Mouse (Mus musculus): ENCODE data around the gene Cep152.
A peak's percentile ranks its signal among the peaks of the same experiment; 100 is the strongest.

Cep152 gene

DNA sequence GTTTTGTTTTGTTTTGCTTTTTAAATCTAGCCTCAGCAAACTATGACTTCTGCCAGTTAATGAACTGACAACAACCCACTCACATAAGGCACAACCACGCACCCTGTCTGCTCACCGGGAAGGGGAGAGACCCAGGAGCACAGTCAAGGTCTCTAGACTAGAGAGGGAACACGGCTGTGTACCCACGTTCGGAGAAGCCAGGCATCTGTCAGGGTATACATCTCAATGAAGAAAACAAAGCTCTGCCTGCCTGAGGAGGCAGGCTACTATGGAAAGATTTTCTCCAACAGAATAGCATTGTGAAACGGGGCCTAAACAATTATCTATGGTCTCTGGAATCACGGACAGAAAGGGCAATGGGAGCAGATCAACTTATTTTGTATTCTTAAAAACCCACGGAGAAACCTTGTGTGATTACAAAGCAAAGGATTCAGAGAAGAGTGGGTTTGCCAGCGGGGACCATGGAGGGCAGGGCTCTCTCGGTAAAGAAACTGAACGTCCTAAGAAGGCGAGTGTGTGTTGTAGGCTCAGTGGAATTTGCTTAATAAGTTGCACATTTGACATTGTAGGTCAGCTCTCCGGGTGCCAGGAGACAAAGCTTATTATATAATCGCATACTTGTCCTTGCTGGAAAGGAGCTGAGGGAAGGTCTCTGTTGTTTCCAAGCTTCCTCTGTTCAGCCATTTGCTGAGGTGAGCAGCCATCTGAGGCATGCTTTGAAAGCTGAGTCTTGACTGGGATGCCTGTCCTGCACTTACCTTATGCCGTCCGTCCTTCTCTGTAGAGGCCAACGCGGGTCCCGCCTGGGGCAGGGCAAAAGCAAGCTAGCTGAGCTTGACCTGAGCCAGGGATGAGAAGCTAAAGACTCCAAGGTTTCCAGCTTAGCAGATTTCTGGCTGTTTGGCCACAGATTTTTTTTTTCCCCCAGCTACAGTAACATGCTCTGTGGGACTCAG is 66.0 kb downstream of the Cep152 start:
- DNase-seq (ENCODE audit: low read depth, low spot score): no peak

DNA sequence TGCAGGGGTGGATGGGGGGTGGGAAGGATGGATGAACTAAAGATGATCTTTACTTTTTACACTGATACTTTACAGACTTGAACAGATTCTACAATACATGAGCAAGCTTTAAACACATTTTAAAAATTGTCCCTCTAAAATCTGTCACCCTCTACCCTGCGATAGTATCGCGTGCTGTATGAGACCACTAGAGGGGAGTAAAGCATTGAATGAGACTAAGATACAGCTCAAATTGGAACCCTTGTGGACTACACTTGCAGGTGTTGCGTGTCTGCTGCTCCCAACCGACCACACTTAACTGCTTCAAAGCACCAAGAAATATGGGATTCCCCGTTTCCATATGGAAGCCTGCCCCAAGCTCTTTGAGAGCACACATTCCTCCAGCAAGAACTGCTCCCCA is 69.1 kb downstream of the Cep152 start:
- peak; percentile 53 for DNase-seq (ENCODE audit: low read depth, low spot score)

DNA sequence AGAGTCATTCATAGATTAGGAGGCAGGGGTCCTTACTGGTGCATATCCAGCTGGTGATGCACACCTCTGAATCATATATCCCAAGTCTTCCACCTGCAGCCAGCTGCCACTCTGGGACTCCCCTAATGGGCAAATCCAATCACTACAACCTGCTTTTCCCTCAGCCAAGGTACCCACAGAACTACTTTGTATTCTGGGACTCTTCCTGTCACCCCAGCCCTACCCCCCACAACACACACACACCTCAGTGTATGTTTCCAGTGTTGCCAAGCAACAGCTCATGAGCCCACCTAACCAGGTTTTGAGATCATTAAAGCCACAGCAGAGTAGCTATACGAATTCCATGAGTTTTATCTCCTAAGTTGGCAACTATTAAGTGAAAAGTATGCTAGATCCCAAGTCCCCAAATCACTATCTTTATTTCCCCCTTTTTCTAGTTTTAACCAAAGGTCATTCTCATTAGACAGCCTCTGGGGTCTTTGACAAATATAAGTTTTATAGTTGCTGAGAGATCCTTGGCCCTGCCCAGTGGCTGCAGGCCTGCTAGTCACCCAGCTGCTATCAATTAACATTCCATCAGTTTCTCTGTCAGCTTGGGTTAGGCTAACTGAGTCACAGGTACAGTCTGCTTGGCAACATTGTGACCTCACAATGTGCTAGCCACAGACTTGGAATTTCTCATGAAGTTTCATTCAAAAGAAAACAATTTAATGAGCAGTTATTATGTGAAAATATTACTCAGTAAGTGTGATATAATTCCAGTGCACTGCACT is 75.9 kb downstream of the Cep152 start:
- no peak for DNase-seq (ENCODE audit: low read depth, low spot score)

DNA sequence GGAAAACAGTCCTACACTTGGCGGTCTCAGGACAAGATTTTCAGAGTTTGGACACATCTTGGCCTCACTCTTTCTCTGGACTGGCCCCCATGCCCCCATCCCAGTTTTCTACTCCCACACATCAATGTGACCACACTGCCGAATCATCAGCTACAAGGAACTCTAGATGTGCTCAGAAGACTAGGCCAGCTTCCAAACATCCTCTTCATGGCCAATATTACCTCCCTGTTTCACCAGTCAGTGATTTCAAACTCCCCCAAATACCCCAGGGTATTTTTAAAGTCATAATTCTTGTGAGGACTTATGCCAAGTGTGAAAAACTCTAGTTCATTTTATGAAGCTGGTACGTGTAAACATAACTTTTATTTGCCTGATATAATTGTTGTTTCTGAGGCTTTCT is 79.9 kb downstream of the Cep152 start:
- DNase-seq (ENCODE audit: low read depth, low spot score): no peak

DNA sequence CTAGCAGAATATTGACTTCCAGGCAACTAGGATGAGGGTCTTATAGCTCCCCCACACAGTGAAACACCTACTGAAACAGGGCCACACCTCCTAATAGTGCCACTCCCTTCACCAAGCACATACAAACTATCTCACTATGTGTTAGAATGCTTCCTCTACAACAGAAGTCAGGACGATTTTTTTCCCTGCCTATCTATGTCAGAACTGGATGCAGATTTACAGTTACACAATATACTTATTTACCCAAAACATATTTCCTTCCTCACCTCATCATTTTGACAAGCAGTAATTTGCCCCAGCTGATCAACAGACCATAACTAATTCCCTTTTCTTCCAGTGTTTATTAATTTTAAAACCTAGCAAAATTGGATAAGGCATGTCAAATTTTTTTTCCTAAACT is 81.3 kb downstream of the Cep152 start:
- no peak for DNase-seq (ENCODE audit: low read depth, low spot score)

DNA sequence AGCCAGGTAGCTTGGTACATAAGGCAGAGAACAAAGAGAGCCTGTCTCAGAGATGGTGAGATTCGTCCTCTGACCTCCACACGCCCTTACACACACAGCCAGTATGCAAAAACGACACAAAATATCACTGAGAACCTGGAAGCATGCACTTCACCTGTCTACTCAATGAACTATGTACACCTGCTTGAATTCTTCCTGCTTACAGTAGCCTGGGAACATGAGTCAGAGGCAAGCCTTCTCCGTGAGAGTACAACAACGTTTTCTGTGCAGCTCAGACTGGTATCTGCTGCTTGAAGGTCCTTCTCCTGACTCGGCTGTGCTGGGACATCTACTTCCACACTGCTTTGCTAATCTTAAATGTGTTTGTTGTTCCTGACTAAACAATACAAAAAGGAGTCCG is 83.5 kb downstream of the Cep152 start:
- no peak for DNase-seq (ENCODE audit: low read depth, low spot score)

DNA sequence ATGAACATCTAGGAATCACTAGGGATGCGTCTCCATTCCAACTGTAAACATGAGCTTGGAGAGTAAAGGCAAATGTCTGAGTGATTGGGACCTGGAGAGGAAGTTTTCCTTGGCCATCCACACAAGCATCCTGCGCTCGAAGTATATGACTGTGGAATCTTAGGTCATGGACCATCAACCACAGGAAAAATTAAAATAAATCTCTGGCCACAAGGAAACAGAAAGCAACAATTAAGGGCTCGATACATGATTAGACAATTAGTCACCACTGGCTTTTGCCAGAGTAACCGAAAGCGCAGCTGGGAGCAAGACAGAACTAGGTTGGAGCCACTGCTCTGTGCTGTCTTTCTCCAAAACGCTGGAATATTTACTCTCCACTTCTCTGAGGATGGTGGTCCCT is 84.3 kb downstream of the Cep152 start:
- DNase-seq (ENCODE audit: low read depth, low spot score): no peak

DNA sequence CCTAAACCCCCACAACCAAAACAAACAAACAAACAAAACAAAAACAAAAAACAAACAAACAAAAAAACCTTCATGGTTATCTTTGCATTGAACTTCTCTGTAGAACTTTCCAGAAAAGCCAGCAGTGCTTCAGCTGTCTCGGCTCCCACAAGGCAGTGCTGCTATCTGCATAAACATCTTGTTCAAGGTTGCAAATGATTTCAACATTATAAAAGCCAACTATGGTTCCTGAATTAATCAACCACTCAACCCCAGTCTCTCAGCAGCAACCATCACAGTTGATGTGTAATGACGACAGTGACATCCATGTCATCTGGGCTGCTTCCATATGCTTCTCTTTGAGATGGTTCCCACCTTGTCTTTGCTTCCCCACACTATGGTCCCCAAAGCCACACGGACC is 85.3 kb downstream of the Cep152 start:
- DNase-seq (ENCODE audit: low read depth, low spot score): no peak

DNA sequence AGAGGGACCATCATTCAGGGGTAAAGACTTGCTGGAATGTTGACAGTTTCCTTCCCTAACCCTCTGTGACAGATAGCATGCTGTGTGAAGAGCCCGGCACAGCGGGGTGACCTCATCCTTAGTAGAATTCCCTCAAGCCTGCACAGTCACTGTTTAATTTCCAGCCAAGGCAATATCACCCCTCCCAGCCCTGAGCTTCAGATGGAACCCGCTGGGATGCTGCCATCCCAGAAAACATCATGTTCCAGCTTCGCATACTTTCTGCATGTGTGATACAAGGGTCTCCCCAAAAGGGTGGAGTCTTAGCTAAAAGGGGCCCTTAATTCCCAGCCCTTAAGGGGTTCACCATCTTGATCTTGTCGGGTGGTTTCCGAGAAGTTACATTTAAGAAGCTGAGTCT is 94.2 kb downstream of the Cep152 start:
- no peak for DNase-seq (ENCODE audit: low read depth, low spot score)

DNA sequence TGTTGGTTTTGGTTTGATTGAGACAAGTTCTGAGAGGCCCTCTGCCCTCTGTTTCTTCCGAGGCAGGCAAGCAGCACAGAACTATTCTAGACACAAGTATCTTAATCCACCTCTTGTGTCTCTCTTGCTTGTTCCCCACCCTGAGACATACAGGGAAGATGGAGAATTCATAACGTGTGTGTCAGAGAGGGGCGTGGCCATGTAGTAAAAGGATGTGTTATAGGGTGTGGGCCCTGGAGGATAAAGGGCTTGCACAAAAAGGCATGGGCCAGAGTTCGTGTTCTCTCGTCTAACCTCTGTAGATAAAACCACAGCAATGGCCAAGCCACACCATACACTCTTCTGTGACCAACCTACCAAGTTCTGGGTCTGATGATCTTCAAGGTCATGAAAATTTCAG is 98.3 kb downstream of the Cep152 start:
- no peak for DNase-seq (ENCODE audit: low read depth, low spot score)

DNA sequence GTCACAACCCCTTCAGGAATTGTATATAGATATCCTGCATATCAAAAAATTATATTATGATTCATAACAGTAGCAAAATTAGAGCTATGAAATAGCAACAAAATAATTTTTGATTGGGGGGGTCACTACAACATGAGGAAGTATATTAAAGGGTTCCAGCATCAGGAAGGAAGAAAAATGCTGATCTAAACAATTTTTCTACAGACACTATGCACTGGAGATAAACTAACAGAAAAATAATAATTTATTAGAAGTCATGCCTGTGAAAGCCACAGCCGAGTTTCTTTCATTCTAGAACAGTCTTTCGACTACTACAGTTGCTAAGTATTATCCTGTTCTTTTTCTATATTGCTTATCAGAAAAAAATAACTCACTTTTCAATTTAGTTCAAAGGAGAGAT is 99.4 kb downstream of the Cep152 start:
- no peak for DNase-seq (ENCODE audit: low read depth, low spot score)

DNA sequence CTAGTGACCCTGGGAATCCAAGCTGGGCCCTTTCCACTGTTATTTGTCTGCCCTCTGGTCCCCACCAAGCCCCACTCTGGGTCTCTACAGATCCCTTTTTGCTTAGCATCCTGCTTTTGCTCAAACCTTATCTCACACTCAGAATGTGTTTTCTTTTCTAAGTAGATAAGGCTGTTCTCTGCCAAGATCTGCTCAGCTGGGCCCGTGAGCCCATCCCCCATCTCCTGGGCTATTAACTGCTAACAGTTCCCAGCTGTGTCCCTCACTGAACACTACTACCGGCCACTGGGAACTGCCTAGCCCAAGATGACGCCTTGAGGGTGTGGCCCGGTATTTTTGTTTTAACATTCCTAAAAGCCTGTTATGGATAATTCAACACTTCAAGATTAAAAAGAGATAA is 108.3 kb downstream of the Cep152 start:
- DNase-seq (ENCODE audit: low read depth, low spot score): no peak

DNA sequence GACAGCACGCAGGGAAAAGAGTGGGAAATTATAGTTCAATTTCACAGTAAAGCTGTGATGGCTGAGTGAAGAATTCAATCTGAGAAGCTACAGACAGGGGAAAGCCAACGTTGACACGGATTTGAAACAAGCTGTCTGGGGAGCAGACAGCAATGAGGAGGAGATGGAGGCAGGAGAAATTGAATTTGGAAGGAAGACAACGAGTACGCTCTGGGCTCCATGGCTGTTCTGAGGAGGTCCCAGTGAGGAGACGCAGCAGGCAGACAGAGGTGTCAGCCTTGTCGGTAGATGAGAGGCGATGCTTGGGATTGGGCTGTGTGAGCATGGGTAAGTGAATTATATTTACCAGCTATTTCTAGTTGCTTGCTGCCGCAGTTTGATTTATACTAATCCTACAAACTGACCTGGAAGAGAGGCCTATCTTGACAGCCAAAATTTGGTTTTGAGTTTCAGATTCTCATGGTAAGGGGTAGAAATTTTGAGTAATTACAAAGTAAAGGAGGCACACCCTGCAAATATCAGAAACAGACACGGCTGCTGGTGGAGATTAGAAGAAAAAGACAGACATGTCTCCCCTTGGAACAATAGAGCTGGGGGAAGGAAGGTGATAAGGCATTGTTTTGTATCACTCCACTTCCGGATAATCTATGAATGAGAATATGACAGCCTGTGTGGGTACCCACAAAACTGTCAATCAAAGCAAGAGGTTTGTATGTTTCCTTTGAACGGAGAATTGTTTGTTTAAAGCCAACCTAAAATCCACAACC is 109.4 kb downstream of the Cep152 start:
- no peak for DNase-seq (ENCODE audit: low read depth, low spot score)

DNA sequence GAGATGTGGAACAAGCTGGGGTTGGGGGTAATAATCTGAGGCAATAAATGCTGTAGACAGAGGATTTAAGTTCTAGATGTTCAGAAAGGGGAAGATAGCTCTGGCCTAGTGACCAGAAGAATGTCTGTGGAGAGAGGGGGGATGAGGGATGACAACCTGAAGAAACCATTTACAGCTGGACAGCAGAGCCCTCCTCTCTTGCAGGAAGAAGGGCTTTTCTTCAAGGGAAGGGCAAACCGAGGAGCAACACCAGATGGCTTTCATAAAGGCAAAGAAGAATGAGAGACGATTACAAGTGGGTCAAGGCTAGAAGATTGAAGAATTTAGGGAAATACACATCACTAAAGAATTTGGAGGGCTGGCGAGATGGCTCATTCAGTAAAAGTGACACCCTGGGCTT is 110.5 kb downstream of the Cep152 start:
- no peak for DNase-seq (ENCODE audit: low read depth, low spot score)
